Mouse (Mus musculus) thymus, postnatal 14 days (tissue): ENCODE measurements at regions not wholly inside any gene's neighbourhood (a gene's known extent, or its start where the extent isn't known, plus 50 kb on each side); places are given as distances from the start of the nearest gene placed in this dataset.
A peak's percentile ranks its signal among the peaks of the same experiment; 100 is the strongest.

Source experiments
- DNase-seq: peaks from one replicate; pipeline ENCODE4 v3.0.0; 2021

DNA sequence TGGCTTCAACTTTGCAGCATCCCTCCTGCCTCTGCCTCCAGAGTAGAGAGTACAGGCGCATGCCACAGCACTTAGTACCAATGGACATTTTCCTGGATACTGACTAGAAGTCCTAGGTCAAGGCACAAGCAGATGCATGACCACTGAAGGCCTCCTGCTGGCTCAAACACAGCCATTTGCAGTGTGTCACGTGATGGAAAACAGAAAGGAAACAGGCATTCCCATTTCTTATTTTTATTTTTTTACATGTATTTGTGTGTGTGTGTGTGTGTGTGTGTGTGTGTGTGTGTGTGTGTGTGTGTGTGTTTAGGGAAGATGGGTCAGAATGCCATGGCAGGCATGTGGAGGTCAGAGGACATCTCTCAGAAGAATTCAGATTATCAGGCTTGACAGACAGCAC is 65.6 kb downstream of the Thap12 start:
- no peak for DNase-seq

DNA sequence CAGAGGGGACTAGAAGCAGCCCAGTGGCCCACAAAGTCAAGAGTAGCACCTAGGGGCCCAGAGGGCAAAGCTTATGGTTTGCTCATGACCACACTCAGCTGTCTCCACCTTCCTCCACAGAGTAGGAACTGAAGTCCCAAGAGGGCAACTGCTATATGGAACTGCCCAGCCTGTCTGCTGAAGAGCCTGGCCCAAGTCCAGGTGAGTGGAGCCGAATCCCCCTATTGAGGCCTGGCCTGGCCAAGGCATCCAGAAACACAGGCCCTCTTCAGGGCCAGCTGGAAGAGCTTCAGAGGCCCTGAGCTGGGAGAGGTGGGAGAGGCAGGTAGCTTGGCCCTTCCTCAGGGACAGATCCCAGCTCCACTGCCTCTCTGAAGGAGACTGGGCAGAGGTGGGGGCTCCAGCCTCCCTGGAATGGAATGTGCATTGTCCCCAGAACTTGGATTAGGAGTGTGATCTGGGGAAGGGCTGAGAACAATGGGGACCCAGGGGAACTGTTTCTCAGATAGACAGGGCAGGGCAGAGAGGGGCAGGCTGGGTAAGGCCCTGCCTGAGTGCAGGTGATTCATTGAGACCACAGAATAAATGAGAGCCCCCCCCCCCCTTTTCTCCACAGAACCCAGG is 65.7 kb upstream of the Wnt11 start:
- DNase-seq, result no peak

DNA sequence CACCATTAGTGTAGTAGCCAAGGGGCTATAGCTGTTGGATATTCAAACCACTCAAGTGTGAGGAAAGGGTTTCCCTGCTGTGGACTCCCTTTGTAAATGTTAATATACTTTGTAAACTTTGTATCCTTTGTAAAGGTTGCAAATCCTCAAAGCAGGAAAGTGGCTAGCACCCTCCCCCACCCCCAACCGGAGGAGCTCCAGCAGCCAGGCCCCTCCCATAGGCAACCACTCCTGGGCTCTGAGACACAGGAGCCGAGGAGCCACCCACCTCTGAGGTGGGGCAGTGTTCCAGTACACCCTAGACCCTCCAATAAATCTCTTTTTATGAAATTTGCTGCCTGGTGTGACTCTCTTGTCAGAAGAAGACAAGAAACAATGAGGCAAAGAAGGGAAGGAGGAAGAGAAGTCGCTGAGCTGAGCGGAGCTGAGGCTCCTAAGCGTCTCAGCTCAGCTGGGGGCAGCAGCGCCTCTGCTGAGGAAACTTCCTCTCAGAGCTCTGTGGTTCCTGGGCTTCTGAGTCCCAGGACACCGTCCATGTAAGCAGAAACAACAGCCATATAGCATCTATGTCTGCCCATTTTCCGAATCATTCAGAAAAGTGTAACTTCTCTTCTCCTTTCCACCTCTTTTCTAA is 64.5 kb upstream of the Wnt11 start:
- DNase-seq, result peak; percentile 54

DNA sequence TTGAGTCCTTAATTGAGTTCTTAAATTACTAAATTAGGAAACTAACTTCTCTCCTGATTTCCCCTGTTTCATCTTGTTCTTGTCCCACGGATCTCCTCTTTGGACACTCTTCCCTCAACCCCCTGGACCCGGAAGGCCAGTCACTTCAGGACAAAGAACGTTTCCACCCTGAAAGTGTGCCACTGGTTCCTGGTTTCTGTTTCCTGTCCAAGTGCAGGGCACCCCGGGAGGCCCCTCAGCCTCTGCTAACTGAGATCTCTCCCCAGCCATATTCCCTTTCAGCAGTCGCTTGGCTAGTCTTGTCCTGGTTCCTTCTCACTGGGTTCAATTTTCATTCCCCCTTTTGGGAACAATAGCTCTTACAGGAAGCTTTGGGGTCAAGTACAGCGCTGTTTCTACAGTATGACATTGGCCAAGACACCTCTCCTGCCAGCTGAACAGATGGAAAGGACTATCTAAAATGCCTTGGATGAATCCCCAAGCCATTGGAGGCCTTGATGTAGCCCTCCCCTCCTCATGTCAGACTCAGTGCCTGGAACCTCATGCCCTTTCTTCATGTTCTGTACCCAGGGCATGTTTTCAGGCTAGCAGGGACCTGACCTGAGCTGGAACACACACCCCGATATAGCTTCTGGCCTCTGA is 63.7 kb upstream of the Wnt11 start:
- peak; percentile 10 for DNase-seq

DNA sequence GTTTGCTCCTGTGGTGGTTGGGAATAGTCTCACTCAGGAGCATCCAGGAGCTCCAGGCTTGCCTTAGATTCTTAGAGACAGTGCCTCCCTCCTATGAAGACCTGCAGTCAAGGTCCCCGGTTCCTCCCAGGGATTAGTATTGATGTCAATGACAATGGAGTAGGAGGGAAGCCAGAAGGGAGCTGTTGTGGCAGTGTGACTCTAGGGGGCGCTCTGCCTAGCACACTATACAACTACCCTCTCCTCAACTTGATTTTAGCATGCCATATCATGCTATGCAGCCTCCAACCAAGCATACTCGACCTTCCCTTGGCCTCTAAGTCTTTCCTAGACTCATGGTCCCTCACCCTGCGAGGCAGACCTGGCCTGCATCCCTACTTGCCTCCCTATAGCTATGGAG is 60.3 kb upstream of the Wnt11 start:
- DNase-seq, result peak; percentile 8

DNA sequence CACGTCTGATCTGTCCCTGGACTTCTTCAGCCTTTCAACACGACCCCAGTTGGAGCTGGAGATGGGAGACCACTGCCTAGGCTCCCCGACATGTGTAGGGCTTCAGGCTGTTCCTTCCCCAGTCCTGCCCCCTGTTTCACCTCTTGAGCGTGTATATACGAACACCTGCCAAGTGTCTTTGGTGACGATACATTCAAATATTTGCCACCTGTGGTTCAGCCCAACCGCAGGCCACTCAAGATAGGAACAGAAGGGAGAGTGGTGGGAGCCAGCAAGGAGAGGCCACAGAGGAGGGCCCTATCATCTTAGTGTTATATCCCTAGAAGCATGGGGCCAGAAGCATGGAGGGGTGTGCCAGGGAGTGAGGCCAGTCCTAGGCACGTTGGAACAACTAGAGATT is 59.9 kb upstream of the Wnt11 start:
- DNase-seq, result no peak

DNA sequence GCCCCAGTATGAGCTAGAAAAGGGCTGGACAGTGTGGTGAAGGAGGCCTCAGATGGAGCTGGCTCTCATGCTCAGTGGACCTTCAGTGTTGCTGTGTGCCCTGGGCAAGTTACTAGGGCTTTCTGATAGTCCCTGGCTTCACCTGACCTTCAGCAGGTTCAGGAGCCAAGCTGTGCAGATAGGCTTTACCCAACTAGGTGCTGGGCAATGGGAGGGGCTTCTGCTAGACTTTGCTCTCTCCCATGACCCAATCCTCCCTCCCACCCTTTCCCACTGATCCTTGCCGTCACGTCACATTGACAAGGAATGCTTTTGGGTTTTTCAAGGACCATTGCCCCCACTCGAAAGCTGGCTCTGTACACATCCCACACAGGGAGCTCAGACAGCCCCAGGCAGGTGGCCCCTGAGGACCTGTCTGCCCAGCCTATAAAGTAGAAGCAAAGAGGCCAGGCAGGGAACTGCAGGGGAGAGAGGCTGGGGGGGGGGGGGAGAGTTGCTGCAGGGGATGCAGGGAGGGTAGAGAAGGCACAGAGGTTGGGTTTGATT is 57.5 kb upstream of the Wnt11 start:
- no peak for DNase-seq

DNA sequence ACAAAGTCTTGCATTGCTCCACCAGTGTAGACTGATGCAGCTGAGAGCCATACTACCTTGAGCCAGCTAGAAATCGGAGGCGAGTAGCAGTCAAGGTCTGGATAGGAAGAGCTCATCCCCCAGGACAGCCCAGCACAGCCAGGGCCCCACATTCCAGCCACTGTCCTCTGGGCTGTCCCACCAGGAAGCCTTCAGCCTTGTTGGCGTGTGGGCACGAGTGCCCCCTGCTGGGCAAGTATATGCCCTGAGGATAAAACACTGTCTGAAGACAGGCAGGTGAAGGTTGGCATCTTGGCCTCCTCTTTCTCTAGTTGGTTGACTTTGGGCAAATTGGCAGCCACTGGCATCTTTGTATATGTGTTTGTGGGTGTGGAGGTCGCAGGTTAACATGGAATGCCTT is 56.0 kb upstream of the Wnt11 start:
- peak; percentile 76 for DNase-seq

DNA sequence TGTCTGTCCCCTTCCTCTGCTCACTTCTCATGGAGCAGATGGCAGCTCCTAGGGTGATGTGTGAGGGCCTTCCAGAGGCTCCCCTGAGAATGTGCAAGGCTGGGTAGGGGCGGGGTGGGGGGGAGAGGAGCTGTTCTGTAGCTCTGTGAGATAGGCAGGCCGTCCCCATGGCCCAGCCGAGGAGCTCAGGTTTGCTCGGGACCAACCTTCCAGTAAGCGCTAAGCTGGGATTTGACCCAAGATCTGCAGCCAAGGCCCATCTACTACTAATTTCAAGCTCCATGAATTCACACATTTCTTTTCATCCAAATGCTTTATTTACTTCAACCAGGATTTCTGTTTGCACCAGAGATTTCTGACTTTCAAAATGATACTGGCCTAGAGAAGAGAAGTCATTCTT is 51.4 kb upstream of the Wnt11 start:
- DNase-seq, result no peak

DNA sequence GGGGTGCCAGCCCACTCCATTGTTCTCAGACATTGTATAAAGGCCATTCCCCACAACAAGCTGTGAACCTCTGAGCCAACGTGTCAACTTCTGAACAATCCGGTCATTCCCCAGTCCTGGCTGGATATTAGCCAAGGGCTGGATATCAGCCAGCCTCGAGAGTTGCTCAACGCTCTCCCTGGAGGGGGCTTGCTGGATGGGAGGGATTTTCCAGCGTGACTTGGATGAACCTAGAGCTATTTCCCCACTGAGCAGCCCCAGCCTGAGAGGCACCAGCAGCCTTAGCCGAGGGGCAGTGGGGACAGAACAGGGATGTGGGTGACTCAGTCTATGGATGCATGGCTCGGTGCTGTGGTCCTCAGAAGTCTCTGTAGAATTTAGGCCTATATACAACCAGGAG is 51.0 kb upstream of the Wnt11 start:
- DNase-seq, result no peak

DNA sequence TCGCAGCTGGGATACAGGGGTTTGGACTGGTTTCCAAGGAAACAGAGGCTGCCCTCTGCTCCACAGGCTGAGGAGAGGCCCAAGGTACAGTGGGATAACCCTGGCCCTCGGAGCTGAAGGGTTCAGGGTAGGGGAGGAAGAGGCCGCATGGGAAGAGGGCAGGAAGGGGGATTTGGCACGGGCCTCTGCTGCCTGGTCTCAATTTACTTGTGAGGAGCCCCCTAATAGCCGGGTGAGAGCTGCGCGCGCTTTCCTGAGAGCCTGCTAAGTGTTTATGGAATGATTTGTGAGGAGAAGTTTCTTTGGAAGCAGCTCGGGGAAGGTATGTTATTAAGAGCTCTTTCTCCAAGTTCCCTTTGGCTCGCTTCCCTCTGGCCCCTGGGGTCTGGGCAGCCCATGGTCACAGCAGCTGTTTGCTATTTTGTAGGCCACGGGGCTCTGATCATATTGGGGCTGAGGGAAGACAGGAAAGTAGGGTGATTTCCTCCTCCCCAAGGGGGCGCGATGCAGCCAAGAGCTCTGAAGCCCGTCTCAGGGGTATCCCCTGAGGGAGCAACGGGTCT is 50.5 kb upstream of the Wnt11 start:
- DNase-seq, result no peak
